Mouse (Mus musculus): ENCODE results near the gene Stub1.

- TF ChIP-seq CTCF (IDR thresholded peaks at IDR 0.05; ENCODE audit: low read depth) = no peak
- no peak for TF ChIP-seq EP300 (IDR thresholded peaks at IDR 0.05; ENCODE audit: low read depth)
These were observed 3.6 kb downstream of the Stub1 start for GRCm38 (mm10) chr17:25829558-25830017.
